Mouse (Mus musculus): ENCODE data around the gene Osbp2. TPM values are rescaled to one million over a fixed set of nuclear protein-coding genes. Genes with fewer than 3 reads are reported as not detected.

Gene Osbp2
- polyA plus RNA-seq, 1 experiment from 2014 or later = 1.8 TPM

GRCm38 (mm10) chr11:3684723-3685430, 178.8 kb downstream of the Osbp2 start:
- Histone ChIP-seq H3K4me1 (replicated peaks; ENCODE audit: control insufficient read depth, insufficient read depth, low read length) (no peaks in the 10 kb centered on the region), H3K36me3 (ENCODE audit: control insufficient read depth, insufficient read depth, low read length) (peaks cover 17% of the 10 kb centered on the region), H3K27ac (ENCODE audit: low read depth, low read length) (no peak overlapping the region), H3K9me3 (ENCODE audit: control insufficient read depth, low read length) (no peaks in the 10 kb centered on the region), H3K4me3 (ENCODE audit: low read depth, low read length) (no peak overlapping the region), H3K4me2 (replicated peaks; ENCODE audit: low read depth, low read length) (no peak overlapping the region), H3K27me3 (ENCODE audit: control insufficient read depth, insufficient read depth, low read length) (no peaks in the 10 kb centered on the region), H3K9ac (ENCODE audit: low read depth, low read length) (no peak overlapping the region)
- no peak for ATAC-seq (ENCODE audit: low FRiP score)
- 85% methylated on average over 5 of the region's 5 CpGs for WGBS
- DNase-seq (ENCODE audit: low spot score) = no peak

DNA sequence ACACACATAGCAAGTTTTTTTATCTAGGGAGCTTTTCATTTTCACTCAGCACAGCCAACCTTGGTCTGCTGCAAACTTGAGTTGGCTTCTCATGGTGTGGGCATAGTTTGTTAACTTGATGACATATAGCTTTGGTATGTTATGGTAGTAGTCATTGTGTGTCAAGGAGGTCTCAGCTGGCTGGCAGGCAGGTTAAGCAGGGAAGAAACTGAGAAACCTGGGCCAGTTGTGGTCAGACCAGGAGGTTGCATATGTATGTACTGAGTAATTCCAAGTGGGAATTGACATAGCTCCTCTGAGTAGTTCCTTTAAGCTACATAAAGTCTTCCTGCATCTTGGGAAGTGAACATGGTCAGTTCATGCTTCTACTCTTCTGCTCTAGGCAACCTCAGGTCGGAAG, 179.5 kb downstream of the Osbp2 start:
- DNase-seq (ENCODE audit: low spot score) (no peak), ATAC-seq (ENCODE audit: low FRiP score) (no peak)
- Histone ChIP-seq H3K9me3 (ENCODE audit: control insufficient read depth, low read length) (no peaks in the 10 kb centered on the region), H3K9ac (ENCODE audit: low read depth, low read length) (no peak overlapping the region), H3K27me3 (ENCODE audit: control insufficient read depth, insufficient read depth, low read length) (no peaks in the 10 kb centered on the region), H3K4me1 (replicated peaks; ENCODE audit: control insufficient read depth, insufficient read depth, low read length) (no peaks in the 10 kb centered on the region), H3K27ac (ENCODE audit: low read depth, low read length) (no peak overlapping the region), H3K4me3 (ENCODE audit: low read depth, low read length) (no peak overlapping the region), H3K36me3 (ENCODE audit: control insufficient read depth, insufficient read depth, low read length) (peaks cover 16% of the 10 kb centered on the region), H3K4me2 (replicated peaks; ENCODE audit: low read depth, low read length) (no peak overlapping the region)
- 100% methylated on average over 1 of the region's 1 CpGs for WGBS

DNA sequence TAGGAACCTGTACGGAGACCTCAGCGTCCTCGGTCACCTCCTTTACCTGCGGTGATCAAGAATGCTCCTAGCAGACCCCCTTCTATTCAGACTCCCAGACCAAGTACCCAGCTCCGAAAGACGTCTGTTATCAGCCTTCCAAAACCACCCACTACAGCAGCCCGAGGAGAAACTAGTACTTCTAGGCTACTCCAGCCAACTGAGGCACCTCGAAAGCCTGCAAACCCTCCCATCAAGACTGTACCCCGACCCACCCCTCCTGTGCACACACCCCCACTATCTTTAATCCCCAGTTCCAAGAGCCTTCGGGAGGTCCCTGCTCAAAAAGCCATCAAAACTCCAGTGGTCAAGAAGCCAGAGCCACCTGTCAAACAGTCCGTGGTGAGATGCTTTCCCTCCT, 180.0 kb downstream of the Osbp2 start:
- DNase-seq (ENCODE audit: low spot score) (no peak), ATAC-seq (ENCODE audit: low FRiP score) (no peak)
- H3K36me3 ChIP-seq (ENCODE audit: control insufficient read depth, insufficient read depth, low read length) = peaks cover 16% of the 10 kb centered on the region
- H3K27me3 ChIP-seq (ENCODE audit: control insufficient read depth, insufficient read depth, low read length) = no peaks in the 10 kb centered on the region
- no peak overlapping the region for H3K27ac ChIP-seq (ENCODE audit: low read depth, low read length)
- no peaks in the 10 kb centered on the region for H3K4me1 ChIP-seq (replicated peaks; ENCODE audit: control insufficient read depth, insufficient read depth, low read length)
- H3K4me2 ChIP-seq (replicated peaks; ENCODE audit: low read depth, low read length) = no peak overlapping the region
- H3K4me3 ChIP-seq (ENCODE audit: low read depth, low read length) = no peak overlapping the region
- no peaks in the 10 kb centered on the region for H3K9me3 ChIP-seq (ENCODE audit: control insufficient read depth, low read length)
- 90% methylated on average over 11 of the region's 11 CpGs for WGBS
- H3K9ac ChIP-seq (ENCODE audit: low read depth, low read length) = no peak overlapping the region

DNA sequence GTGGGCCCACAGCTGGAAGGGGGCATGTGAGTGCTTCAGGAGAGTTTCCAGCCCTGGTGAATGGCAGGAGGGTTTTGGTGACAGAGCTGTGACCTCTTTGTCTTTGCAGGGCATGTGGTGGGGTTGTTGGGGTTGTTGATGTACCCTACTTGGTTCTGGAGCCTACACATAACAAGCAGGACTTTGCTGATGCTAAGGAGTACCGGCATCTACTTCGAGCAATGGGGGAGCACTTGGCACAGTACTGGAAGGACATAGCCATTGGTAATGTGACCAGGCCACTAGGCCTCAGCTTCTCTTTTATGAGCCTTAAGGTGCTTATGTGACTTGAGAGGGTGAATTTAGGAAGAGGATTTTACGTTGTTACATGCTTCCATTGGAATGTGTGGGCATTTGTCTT, 183.9 kb downstream of the Osbp2 start:
- DNase-seq (ENCODE audit: low spot score) = no peak
- WGBS = 93% methylated on average over 3 of the region's 3 CpGs
- H3K36me3 ChIP-seq (ENCODE audit: control insufficient read depth, insufficient read depth, low read length) = peaks cover 17% of the 10 kb centered on the region

GRCm38 (mm10) chr11:3677204-3677603, 186.5 kb downstream of the Osbp2 start:
- Histone ChIP-seq H3K4me3 (ENCODE audit: low read depth, low read length) (no peak overlapping the region), H3K27me3 (ENCODE audit: control insufficient read depth, insufficient read depth, low read length) (no peaks in the 10 kb centered on the region), H3K9me3 (ENCODE audit: control insufficient read depth, low read length) (no peaks in the 10 kb centered on the region), H3K27ac (ENCODE audit: low read depth, low read length) (no peak overlapping the region), H3K36me3 (ENCODE audit: control insufficient read depth, insufficient read depth, low read length) (peaks cover 20% of the 10 kb centered on the region), H3K9ac (ENCODE audit: low read depth, low read length) (no peak overlapping the region), H3K4me2 (replicated peaks; ENCODE audit: low read depth, low read length) (no peak overlapping the region), H3K4me1 (replicated peaks; ENCODE audit: control insufficient read depth, insufficient read depth, low read length) (no peaks in the 10 kb centered on the region)
- 83% methylated on average over 6 of the region's 6 CpGs for WGBS
- ATAC-seq (ENCODE audit: low FRiP score) = no peak
- DNase-seq (ENCODE audit: low spot score) = no peak

More for the DNA sequence above, 183.9 kb downstream of the Osbp2 start:
- Histone ChIP-seq H3K4me1 (replicated peaks; ENCODE audit: control insufficient read depth, insufficient read depth, low read length) (no peaks in the 10 kb centered on the region), H3K27ac (ENCODE audit: low read depth, low read length) (no peak overlapping the region), H3K9ac (ENCODE audit: low read depth, low read length) (no peak overlapping the region), H3K4me3 (ENCODE audit: low read depth, low read length) (no peak overlapping the region), H3K9me3 (ENCODE audit: control insufficient read depth, low read length) (no peaks in the 10 kb centered on the region), H3K4me2 (replicated peaks; ENCODE audit: low read depth, low read length) (no peak overlapping the region), H3K27me3 (ENCODE audit: control insufficient read depth, insufficient read depth, low read length) (no peaks in the 10 kb centered on the region)
- no peak for ATAC-seq (ENCODE audit: low FRiP score)

- Histone ChIP-seq H3K27me3 (ENCODE audit: control insufficient read depth, insufficient read depth, low read length) (no peaks in the 10 kb centered on the region), H3K4me3 (ENCODE audit: low read depth, low read length) (no peak overlapping the region), H3K27ac (ENCODE audit: low read depth, low read length) (no peak overlapping the region), H3K9ac (ENCODE audit: low read depth, low read length) (no peak overlapping the region), H3K4me2 (replicated peaks; ENCODE audit: low read depth, low read length) (no peak overlapping the region), H3K4me1 (replicated peaks; ENCODE audit: control insufficient read depth, insufficient read depth, low read length) (no peaks in the 10 kb centered on the region), H3K9me3 (ENCODE audit: control insufficient read depth, low read length) (no peaks in the 10 kb centered on the region), H3K36me3 (ENCODE audit: control insufficient read depth, insufficient read depth, low read length) (peaks cover 20% of the 10 kb centered on the region)
- no peak for ATAC-seq (ENCODE audit: low FRiP score)
- no peak for DNase-seq (ENCODE audit: low spot score)
- 98% methylated on average over 5 of the region's 5 CpGs for whole genome bisulfite sequencing
Measured at GRCm38 (mm10) chr11:3676423-3676822, 187.3 kb downstream of the Osbp2 start.

GRCm38 (mm10) chr11:3674545-3674944, 189.2 kb downstream of the Osbp2 start:
- H3K36me3 ChIP-seq (ENCODE audit: control insufficient read depth, insufficient read depth, low read length) = peaks cover 9% of the 10 kb centered on the region
- no peaks in the 10 kb centered on the region for H3K4me1 ChIP-seq (replicated peaks; ENCODE audit: control insufficient read depth, insufficient read depth, low read length)
- no peak for DNase-seq (ENCODE audit: low spot score)
- ATAC-seq (ENCODE audit: low FRiP score) = no peak
- H3K27me3 ChIP-seq (ENCODE audit: control insufficient read depth, insufficient read depth, low read length) = no peaks in the 10 kb centered on the region
- H3K9me3 ChIP-seq (ENCODE audit: control insufficient read depth, low read length) = no peaks in the 10 kb centered on the region
- no peak overlapping the region for H3K4me2 ChIP-seq (replicated peaks; ENCODE audit: low read depth, low read length)
- no peak overlapping the region for H3K27ac ChIP-seq (ENCODE audit: low read depth, low read length)
- no peak overlapping the region for H3K4me3 ChIP-seq (ENCODE audit: low read depth, low read length)
- H3K9ac ChIP-seq (ENCODE audit: low read depth, low read length) = no peak overlapping the region
- 95% methylated on average over 4 of the region's 4 CpGs for WGBS

- H3K4me3 ChIP-seq (ENCODE audit: low read depth, low read length) = no peak overlapping the region
- no peaks in the 10 kb centered on the region for H3K9me3 ChIP-seq (ENCODE audit: control insufficient read depth, low read length)
- ATAC-seq (ENCODE audit: low FRiP score) (no peak), DNase-seq (ENCODE audit: low spot score) (no peak)
- H3K4me2 ChIP-seq (replicated peaks; ENCODE audit: low read depth, low read length) = no peak overlapping the region
- no peak overlapping the region for H3K27ac ChIP-seq (ENCODE audit: low read depth, low read length)
- H3K36me3 ChIP-seq (ENCODE audit: control insufficient read depth, insufficient read depth, low read length) = peaks cover 3% of the 10 kb centered on the region; the same call in 1 of the 2 replicates
- WGBS = 85% methylated on average over 1 of the region's 1 CpGs
- H3K4me1 ChIP-seq (replicated peaks; ENCODE audit: control insufficient read depth, insufficient read depth, low read length) = no peaks in the 10 kb centered on the region
- no peaks in the 10 kb centered on the region for H3K27me3 ChIP-seq (ENCODE audit: control insufficient read depth, insufficient read depth, low read length)
- no peak overlapping the region for H3K9ac ChIP-seq (ENCODE audit: low read depth, low read length)
Measured at GRCm38 (mm10) chr11:3671000-3671628, 192.6 kb downstream of the Osbp2 start.

- H3K36me3 ChIP-seq (ENCODE audit: control insufficient read depth, insufficient read depth, low read length) = 0 out of 2 replicates have a peak, but pooled peaks cover 3% of the 10 kb centered on the region
- ATAC-seq (ENCODE audit: low FRiP score) = no peak
- no peak for DNase-seq (ENCODE audit: low spot score)
Measured at GRCm38 (mm10) chr11:3669849-3670248, 193.9 kb downstream of the Osbp2 start.

More at GRCm38 (mm10) chr11:3669849-3670248, 193.9 kb downstream of the Osbp2 start:
- Histone ChIP-seq H3K27ac (ENCODE audit: low read depth, low read length) (no peak overlapping the region), H3K9me3 (ENCODE audit: control insufficient read depth, low read length) (no peaks in the 10 kb centered on the region), H3K9ac (ENCODE audit: low read depth, low read length) (no peak overlapping the region), H3K4me2 (replicated peaks; ENCODE audit: low read depth, low read length) (no peak overlapping the region), H3K4me1 (replicated peaks; ENCODE audit: control insufficient read depth, insufficient read depth, low read length) (no peaks in the 10 kb centered on the region), H3K4me3 (ENCODE audit: low read depth, low read length) (no peak overlapping the region), H3K27me3 (ENCODE audit: control insufficient read depth, insufficient read depth, low read length) (no peaks in the 10 kb centered on the region)
